Mouse (Mus musculus) kidney, adult 18-20 months (tissue): ENCODE measurements around the gene Elovl6.

Source experiments
- DNase-seq: peaks from one replicate; pipeline ENCODE4 v3.0.0; 2021

Elovl6 gene

GRCm38 (mm10) chr3:129532180-129532864 lies at the start of gene Elovl6:
Elovl6 (plus strand) TSS chr3:129532355.
- peak; percentile 79 for DNase-seq

DNA sequence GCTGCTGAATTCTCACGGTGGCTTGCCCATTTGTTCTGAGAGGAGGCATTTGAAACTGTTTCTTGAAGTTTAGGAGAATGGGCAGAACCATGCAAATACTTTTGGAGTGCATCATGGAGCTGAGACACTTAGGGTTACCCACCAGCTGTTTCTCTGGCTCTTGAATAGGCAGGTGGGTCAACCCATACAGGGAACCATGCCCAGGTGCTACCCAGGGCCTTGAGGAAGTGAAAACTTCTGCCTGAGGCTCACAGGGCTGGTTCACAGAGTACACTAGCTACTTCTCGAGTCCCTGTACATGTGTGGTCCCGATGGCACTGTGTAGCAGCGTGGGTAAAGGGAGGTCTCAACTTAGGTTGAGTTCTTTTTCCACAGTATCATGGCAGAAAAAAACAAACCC lies 43.4 kb upstream of the Elovl6 start:
- no peak for DNase-seq

GRCm38 (mm10) chr3:129494123-129494522 lies 38.0 kb upstream of the Elovl6 start:
- DNase-seq: no peak

DNA sequence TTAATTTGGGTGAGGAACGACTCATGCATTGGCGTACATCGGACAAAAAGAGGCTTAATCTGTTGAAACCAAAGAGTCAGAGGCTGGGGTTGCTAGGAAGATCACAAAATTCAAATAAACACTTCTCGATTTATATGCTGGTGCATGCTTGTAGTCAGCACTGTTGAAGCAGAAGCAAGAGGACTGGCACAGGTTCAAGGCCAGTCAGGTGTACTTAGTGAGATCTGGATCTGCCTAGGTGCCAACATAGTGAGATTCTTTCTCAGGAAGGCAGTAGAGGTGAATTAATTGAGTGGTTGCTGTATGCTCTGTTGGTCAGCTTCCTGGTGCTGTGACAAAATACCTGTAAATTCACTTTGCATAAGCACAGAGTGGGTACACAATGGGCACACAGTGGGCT lies 37.4 kb upstream of the Elovl6 start:
- DNase-seq: no peak

DNA sequence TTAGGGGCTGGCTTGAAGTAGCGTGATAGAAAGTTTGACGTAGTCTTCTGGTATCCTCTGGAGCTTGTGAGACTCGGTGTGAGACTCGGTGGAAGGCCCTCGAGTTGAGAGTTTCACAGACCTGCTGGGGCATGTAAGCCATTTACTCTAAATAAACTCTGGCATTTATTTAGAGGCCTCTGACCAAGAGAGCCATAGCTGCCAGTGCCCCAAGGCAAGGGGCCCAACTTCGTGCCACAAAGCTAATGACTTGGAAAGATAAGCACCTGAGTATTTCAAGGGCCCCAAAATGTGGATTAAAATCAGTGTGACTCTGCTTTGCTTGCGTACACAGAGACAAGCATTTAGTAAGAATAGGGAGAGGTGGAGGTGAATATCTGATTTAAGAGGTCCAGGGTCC lies 28.4 kb upstream of the Elovl6 start:
- peak; percentile 57 for DNase-seq

DNA sequence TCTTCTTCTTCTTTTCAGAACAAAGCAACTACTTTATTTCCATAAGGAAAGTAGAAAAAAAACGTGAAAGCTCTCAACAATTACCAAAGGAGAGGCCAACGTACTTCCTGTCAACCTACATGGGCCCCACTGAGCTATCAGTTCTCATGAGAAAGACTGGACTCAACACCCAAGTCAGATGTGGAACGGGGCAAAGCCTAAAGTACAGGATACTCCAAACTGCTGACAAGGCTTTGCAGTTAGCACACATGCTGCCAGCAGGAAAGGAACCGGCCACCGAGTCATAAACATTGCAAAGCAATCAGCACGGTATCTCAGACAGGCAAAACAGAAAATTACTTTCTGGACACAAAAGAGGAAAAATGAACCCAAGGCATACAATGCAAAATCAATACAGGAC lies 27.2 kb upstream of the Elovl6 start:
- DNase-seq: no peak

- DNase-seq: no peak
Observed at GRCm38 (mm10) chr3:129507736-129508135, 24.4 kb upstream of the Elovl6 start.

DNA sequence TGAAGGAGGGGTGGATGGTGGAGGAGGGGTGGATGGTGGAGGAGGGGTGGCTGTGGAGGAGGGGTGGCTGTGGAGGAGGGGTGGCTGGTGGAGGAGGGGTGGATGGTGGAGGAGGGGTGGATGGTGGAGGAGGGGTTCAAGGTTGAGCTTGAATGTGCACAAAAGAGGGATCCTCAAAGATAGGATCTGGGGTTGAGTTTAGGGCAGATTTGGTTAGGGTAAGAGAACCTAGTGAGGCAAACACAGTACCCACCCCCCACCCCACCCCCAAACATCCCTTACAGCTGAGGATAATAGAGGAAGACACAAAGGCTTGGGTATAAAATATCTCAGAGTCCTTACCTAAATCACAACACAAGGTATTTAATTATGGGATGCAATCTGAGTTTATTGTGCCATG lies 23.6 kb upstream of the Elovl6 start:
- no peak for DNase-seq

- peak; percentile 24 for DNase-seq
Observed at GRCm38 (mm10) chr3:129509725-129510124, 22.4 kb upstream of the Elovl6 start.

DNA sequence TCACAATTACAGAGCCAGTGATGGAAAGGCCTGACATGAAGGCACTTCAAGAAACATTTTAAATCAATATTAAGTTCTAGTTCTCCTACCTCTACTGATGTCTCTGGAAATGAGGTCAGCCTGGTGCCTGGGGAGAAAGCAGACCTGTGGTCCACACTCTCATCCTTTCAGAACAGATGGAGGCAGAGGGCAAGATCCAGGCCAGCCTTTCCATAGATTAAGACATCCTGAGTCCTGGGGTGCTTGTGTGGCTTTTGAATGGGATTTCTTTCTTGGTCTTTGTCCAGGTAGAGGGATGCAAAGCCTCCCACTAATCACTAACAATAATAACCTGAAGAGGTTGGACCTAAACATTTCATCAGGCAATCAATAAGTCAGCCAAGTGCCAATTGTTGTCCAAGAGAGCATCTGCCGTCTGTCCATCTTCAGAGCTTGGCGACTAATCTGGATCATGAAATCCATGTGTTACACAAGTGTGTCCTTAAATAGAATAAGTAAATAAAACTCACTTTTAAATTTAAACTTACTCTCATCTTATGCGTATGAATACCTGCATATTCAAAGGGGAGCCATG lies 16.2 kb upstream of the Elovl6 start:
- DNase-seq: no peak

DNA sequence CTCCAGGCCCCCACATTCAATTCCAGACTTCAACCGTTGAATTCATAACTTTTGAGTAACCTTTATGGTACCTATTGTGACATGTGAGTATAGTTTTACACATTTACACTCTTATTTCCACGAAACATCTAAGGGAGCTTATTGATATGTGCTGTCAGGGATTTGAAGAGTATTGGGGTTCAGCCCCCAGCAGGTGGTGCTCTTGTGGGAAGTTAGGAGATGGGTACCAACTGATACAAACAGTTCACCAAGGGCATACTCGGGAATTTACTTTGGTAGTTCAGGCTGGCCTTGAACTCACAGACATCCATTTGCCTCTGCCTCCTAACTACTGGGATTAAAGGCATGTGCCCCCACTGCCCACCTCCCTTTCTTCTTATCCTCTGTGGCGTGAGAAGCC lies 11.7 kb upstream of the Elovl6 start:
- peak; percentile 25 for DNase-seq

- DNase-seq: no peak
Observed at GRCm38 (mm10) chr3:129523456-129524143, 8.6 kb upstream of the Elovl6 start.

GRCm38 (mm10) chr3:129527046-129527445 lies 5.1 kb upstream of the Elovl6 start:
- no peak for DNase-seq

- no peak for DNase-seq
Observed at GRCm38 (mm10) chr3:129529311-129529710, 2.8 kb upstream of the Elovl6 start.

DNA sequence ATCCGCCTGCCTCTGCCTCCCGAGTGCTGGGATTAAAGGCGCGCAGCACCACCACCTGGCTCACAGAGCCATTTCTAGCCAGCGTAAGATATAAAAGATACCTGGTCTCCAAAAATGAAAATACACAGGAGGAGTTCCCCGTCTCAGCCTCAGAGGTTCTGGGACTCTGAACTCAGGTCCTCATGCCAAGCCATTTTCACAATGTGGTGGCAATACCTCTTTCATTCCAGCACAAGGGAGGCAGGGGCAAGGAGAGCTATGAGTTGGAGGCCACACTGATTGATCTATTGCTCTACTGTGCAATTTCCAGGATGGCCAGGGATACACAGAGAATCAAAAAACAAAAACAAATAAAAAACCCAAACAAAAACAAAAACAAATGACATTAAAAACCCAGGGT lies 1.7 kb upstream of the Elovl6 start:
- DNase-seq: no peak

DNA sequence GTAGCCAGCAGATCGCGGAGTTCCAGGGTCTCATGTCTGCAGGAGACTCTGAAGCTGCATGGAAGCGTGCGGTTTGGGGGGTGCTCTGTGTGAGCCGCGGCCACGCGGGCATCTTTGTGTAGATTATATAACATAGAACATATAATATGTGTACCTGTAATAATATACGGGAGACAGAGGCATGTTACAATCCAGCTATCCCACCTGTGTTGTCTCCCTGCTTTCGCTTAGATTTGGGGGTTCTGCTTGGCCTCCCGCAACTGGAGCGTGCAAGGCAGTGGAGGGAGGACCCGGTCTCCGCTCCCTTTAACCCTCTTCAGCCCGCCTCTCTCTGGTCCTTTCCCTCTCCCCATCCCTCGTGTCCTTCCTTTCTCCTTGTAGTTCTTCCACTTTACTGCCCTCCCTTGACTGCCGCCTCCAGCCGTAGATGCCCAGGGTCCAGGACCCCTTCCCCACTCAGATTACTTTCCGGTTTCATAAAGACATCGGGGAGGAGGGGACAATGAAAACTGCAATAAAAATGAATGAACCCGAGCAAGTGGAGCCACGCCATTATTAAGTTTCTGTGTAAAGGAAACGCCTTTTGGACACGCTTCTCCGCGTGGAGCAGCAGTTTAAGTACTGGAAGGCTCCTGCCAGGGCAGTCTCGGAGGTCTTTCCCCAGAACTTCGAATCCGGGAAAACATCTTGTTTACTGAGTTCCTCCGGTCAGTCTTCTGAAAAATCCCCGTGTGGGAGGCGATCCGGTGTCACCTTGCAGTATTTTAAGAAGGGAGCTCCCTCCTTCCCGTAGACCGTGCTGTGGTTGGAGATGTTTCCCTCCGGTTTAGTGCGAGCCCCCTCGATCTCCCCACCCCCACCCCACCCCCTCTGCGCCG lies 949 bp downstream of the Elovl6 start:
- DNase-seq: peak; percentile 56

GRCm38 (mm10) chr3:129533743-129534530 lies 1.8 kb downstream of the Elovl6 start:
- peak; percentile 83 for DNase-seq

DNA sequence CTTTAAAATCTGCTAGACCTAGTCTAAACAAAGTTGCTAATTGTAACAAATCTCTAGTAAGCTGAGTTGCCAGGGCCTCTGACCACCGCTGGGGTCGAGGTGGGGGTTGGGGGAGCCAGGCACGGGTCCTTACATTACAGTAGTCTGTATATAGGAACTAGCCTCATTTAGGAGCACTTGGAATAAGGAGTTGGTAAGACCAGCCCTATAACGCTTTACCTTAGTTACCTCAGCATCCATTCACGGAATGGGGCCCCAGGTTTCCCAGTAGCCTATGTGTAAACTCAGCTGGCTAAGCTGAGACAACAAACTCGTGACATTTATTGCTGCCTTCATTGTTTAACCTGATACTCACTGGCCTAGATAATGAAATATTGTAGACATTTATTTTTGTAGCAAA lies 3.3 kb downstream of the Elovl6 start:
- DNase-seq: no peak

DNA sequence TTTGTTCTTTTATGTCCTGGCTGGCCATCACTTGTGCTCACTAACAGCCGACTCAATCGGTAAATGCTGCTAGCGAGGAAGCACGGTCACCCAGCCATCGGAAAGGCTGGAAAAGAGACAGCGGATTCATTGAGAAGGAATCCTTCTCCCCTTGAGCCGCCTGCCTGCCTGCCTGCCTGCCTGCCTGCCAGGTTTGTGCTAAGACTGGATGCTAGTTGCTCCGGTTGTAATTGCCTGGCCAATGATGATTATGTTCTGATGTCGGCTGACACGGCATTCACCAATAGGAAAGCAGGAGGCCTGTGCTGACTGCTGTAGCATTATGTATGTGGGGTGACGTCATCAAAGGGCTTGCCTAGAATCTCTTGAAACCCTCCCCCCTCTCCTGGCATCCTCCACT lies 4.0 kb downstream of the Elovl6 start:
- peak; percentile 77 for DNase-seq

DNA sequence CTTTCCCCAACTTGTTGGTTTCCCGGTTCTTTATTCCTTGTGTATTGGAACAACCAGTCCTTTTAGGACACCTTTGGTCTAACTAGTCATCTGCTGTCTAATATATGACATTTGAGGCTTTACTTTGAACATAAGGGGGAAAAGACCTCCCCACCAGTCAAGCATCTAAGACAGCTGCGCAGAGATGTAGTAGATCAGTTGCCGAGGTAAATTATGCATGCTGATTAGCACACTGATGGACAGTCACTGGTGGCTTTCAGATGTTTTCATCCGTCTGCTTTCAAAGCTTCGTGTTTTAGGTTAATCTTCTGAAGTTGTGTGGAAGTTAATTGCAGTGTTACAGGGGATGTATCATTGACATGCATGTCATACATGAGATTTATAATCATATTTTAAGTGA lies 5.8 kb downstream of the Elovl6 start:
- DNase-seq: no peak

GRCm38 (mm10) chr3:129540882-129541281 lies 8.7 kb downstream of the Elovl6 start:
- DNase-seq: no peak

DNA sequence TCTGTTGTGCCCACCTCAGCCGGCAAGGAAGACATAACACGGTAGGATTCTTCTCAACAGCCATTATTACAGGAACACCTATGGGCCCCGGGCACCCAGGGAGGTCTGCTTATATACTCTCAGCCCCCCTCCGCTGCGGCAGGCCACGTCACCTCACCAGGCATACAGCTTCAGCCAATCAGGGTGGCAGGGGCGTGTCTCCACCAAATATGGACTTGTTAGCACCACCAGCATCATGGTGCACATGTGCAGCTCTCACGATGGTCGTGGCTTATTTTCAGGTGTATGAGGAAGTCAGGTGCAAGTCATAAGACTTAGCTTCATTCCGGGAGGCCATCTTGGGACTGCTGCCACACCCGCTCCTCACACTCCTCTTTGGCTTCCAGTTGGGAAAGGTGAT lies 9.3 kb downstream of the Elovl6 start:
- DNase-seq: no peak

- no peak for DNase-seq
Observed at GRCm38 (mm10) chr3:129543376-129543775, 11.2 kb downstream of the Elovl6 start.
